Mouse (Mus musculus): Measurements from ENCODE around the gene Shroom1.

DNA sequence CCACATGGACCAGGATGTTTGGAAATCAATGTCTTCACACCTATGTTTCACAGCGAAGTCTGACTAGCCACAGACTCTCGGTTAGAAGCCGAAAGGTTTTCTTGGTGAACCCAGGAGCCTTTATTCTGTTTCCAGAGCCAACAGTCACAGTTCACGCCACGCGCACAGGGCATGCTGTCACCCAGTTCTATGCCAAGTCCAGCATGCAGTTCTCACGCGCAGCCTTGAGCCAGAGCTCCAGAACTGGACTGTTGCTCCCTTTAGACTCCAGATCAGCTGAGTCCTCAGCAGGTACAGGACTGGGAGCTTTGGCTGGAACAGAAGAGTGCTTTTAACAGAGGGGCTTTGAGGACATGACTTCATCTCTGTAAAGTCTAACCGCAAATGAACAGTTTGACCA is 4.6 kb upstream of the Shroom1 start:
- TF ChIP-seq POLR2A (IDR thresholded peaks at IDR 0.05; ENCODE audit: low read depth, low read length), result no peak
- TF ChIP-seq CTCF (IDR thresholded peaks at IDR 0.05; ENCODE audit: borderline replicate concordance, insufficient read depth, low read length), result no peak
